Mouse (Mus musculus) CH12.LX (cell line): ENCODE measurements at regions not wholly inside any gene's neighbourhood (a gene's known extent, or its start where the extent isn't known, plus 50 kb on each side); places are given as distances from the start of the nearest gene placed in this dataset.

ENCODE experiments used
- CHD2 ChIP-seq: IDR thresholded peaks from 2 replicates; pipeline ENCODE4 v1.6.1; 2011; ENCODE audit warnings: low read length, improper control_type of control experiment
- CTCF ChIP-seq, 2 experiments: IDR thresholded peaks in 1 of 2; conservative IDR thresholded peaks in 1 of 2; 2 replicates each; pipeline ENCODE4 v1.5.1; 2011 to 2012; ENCODE audit warnings: low read depth in 2 of 2, low read length in 2 of 2, improper control_type of control experiment in 1 of 2, inconsistent platforms in 1 of 2, mild to moderate bottlenecking in 1 of 2, moderate library complexity in 1 of 2
- POLR2A ChIP-seq: IDR thresholded peaks from 2 replicates; pipeline ENCODE4 v1.6.1; 2011; ENCODE audit warnings: low read depth, mild to moderate bottlenecking, improper control_type of control experiment, low read length
- ZNF384 ChIP-seq: IDR thresholded peaks from 2 replicates; pipeline ENCODE4 v1.6.1; 2012; ENCODE audit warnings: low read depth, low read length, improper control_type of control experiment, inconsistent platforms

DNA sequence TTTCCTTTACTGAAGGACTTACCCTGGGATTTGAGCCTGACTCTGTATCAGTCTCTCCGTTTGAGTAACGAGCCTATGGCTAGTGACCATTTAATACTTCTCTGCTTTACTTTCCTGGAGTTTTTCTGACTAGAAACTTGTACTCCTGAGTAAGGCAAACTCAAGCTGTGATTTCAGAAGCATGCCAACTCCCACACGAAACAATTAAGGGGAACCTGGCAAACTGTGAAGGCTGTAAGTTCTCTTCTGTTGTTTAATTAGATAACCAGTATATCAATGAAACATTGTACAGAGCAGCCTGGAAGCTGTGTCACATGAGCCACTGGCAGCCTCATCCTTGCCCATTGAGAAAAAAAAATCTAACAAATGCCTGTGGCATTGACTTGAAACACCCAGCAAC is 244.3 kb upstream of the Zwint start:
- no peak for TF ChIP-seq CTCF (conservative IDR thresholded peaks at IDR 0.05 in 1 of 2, IDR thresholded peaks at IDR 0.05 in 1 of 2; ENCODE audit: low read depth in 2 of 2, low read length in 2 of 2)
- TF ChIP-seq POLR2A, result no peak
- no peak for TF ChIP-seq ZNF384
- no peak for TF ChIP-seq CHD2
